Mouse (Mus musculus) lung, adult 2 months (tissue): ENCODE results near the gene Rad23a.

ENCODE experiments used
- CTCF ChIP-seq: fragments of 200-500 bp; IDR thresholded peaks from 2 replicates; pipeline ENCODE4 v1.5.1; 2011; ENCODE audit warnings: mild to moderate bottlenecking, low read length, control low read depth; ENCODE audit not compliant: insufficient read depth
- POLR2A ChIP-seq: fragments of 200-500 bp; IDR thresholded peaks from 2 replicates; pipeline ENCODE4 v1.6.1; 2011; ENCODE audit warnings: low read depth, mild to moderate bottlenecking, control low read depth, low read length, borderline replicate concordance; ENCODE audit errors: extremely low read depth

DNA sequence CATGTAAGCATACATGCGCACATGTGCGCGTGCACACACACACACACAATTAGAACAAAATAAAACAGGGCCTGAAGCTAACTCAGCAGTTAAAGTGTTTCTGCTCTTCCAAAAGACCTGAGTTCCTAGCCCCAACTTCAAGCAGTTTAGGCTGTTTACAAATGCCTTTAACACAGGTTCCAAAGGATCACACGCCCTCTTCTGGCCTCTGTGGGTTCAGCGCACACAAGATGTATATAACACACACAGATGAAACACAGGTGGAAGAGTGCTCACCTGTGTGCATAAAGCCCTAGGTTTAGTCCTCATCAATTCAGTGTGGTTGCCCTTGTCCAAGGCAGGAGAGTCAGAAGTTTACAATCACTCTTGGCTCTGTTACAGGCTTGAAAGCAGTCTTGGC, 34.4 kb downstream of the Rad23a start:
- no peak for TF ChIP-seq CTCF
- no peak for TF ChIP-seq POLR2A
